Mouse (Mus musculus) kidney, adult 11 months (tissue): ENCODE measurements around the gene Scarb1.

Experiments used
- DNase-seq: peaks from one replicate; pipeline ENCODE4 v3.0.0; 2022

Scarb1 gene

DNA sequence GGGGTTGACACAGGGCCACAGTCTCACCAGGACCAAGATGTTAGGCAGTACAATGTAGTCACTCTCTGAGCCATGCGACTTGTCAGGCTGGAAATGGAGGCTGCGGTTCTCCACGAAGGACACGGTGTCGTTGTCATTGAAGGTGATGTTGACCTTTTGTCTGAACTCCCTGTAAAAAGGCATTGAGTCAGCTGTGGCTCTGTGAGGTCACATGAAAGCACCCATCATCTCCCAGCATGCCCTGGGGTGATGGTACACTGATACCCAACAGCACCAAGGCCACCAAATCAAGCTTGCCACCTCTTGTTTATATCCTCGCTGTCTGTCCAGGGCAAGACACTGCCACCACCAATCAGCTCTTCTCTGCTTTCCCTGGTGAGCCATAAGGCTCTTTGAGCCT lies 37.8 kb downstream of the Scarb1 start:
- no peak for DNase-seq

DNA sequence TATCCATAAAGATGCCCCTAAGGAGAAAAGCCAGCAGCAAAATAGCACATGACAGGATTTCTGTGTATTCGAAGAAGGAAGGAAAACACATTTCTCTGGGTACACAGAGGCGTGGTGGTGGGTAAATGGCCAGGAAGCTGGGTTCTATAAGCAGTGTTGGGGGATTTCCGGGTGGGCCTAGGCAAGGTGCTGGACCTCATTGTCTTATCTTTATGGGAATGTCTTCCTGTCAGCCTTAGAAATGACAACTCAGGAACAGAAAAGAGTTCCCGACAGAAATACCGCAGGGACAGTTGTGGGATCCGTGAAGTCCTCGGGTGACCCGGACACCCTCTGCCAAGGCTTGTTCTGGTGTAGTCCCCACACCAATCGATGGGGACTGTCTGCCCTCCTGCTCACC lies 42.7 kb downstream of the Scarb1 start:
- DNase-seq = no peak

DNA sequence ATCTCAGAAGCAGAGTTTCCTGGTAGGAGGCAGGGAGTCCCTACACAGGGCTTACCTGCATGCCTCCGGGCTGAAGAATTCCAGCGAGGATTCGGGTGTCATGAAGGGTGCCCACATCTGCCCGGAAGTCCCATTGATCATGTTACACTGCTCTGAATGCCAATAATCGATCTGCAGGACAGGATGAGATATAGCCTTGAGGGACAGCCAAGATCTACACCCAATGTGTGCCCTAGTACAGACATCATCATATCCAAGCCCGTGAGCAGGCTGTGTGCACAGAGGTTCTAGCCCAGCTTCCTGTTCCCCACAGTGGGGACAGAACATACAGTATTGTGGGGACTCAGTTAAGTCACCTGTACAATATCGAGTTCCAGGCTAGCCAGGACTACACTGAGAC lies 43.7 kb downstream of the Scarb1 start:
- DNase-seq = no peak

DNA sequence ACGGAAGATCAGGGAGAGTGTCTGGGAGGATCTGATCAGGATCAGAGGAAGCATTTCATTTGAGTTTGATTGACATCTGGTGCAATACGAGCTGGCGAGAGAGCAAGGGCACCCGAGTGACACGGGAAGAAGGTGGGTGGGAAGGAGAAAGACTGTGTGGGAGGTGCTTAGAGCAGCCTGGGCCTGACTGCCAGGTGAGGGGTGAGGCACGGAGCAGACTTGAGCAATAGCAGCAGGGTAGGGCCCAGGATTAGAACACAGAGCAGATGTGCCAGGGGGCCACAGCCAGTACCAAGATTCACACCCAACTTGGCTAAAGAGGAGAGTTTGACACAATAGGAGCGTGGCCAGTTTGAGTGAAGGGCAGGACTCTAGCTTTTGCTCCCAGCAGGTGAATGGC lies 47.9 kb downstream of the Scarb1 start:
- no peak for DNase-seq

DNA sequence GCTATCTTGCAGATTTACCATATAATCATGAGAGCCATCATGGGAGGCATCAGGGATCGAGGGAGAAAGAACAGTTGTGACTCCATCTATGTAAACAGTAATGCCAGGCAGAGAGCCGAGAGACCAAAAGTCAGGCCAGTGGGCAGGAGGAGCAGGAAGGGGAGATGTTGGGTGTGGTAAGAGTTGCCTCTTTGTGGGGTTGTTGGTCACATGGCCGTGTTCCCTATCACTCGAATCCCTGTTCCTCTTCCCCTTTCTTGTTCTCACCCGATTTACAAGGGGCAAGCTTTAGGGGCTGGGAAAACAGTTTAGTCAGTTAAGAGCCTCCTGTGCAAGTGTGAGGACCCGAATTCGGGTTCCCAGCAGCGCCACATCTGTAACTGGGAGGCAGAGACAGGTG lies 49.0 kb downstream of the Scarb1 start:
- DNase-seq = no peak

DNA sequence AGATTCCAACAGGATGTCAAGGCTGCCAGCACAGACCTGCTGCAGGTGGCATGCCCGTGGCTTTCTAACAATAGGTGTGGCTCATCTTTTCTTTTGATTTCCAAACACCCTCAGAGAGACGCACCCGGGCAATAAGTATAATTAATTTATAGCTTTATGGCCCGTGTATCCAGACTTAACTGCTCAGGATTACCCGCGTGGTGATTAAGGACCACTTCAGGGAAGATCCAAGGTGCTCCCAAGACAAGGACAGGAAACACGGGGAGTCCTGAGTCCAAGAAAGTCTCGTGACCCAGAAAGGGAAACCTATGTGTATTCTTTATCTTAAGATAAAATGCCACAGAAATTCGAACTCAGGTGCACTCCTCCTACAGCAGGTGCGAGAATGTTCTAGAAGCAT lies 49.5 kb downstream of the Scarb1 start:
- no peak for DNase-seq

DNA sequence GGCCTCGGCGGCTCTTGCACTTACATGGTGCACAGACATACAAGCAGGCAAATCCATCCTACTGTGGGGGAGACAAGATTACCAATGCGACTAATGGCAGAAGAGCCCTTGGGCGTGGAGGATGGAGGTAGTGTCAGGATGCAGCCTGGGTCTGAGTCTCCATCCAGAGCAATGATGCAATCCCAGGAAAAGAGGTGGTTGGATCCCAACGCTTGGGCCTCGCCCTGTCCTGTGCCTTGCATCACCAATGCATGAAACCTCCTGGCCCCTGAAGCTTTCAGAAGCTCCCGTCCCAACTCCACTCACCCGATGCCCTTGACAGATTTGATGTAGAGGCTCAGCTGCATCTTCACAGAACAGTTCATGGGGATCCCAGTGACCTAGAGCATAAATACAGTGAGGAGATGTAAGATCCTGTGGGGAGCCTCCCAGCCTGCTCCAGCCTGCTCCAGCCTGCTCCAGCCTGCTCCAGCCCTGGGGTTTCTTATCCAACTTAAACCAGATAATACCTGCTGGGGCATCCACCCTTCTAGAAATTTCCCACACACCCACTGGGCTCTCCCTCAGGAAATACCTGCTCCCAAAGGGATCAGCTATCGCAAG lies 53.7 kb downstream of the Scarb1 start:
- DNase-seq = no peak

DNA sequence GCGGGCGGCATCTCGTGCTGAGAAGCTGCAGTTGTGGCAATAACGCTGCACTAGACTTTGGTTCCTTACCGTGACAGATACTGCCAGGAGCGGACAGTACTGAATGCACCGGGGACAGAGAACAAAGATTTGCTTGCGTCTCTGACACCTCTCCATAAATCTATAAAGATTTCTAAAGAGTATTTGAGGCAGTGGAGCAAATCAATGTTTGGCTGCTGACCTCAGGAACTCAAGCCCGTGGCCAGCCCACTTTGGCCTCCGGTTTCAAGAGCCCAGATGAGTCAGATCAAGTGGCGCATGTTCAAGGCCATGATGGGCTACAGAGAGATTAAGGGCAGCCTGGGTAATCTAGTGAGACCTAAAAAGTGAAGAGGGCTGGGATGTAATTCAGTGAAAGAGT lies 54.8 kb downstream of the Scarb1 start:
- no peak for DNase-seq

DNA sequence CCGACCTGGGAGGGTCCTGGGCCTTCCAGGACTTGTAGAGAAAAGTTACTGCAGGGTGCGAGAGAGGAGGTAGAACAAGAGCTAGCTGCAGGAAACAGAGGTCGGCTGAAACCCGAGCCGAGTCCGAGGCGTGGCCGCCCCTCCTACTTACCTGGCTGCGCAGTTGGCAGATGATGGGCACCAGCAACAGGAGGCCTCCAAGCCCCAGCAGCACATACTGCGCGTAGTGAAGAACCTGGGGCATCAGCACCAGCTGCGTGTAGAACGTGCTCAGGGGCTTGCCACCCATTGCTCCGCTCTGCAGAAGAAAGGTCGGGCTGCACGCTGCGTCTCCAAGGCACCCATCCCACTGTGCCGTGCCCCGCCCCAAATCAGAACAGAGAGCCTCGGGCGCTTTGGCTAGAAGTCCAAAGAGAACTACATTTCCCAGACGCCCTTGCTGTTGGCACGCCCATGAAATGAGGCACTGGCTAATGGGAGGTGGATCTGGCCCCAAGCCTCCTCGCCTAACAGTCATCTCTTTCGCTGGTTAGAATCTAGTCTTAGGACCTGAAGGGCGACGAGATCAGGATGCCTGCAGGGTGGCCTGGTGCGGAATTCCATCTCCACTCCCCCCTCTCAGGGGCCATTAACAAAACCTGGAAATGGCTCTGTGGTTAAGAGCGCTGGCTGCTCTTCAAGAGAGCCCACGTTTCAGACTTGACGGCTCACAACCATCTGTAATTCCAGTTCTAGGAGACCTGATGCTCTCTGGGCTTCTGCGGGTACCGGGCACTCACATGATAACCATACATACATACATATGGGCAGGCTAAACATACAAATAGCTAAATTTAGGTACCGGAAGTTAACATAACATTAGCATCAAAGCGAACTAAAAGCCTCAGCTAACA lies 56.9 kb downstream of the Scarb1 start:
- DNase-seq = peak; percentile 41

DNA sequence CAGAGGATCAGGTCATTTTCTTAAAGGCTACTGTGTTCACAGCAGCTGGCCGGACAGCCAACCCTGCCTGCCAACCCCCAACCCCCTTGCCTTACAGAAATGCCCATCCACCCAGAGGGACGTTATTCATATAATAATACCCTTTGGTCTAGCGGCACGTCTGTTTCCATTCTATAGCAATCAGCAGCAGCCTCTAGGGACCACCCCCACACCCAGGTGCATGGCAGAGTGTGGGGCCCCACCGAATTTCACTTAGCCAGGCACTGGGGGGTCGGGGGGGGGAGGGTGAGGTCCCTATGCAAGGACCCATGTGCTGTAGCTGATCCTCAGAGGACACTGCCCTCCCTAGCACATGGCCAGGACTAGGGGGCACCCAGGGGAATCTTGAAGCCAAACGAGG lies 61.7 kb downstream of the Scarb1 start:
- no peak for DNase-seq

DNA sequence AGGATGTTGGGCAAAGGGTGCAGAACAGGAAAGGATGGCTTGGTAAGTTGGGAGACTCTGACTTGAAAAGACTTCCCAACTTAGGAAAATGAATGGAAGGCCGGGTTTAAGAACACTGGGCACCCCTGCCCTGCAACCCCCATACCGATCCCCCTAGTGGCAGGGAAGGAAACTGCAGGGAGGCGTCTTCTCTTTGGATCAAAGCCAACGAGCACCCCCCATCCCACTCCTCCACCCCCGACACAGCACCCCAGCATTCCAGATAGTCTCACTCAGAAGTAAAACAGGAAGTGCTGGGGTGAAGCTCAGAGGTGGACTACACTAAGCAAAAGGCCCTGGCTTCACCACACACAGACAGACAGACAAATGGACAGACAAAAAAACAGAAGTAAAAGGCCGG lies 62.6 kb downstream of the Scarb1 start:
- no peak for DNase-seq

DNA sequence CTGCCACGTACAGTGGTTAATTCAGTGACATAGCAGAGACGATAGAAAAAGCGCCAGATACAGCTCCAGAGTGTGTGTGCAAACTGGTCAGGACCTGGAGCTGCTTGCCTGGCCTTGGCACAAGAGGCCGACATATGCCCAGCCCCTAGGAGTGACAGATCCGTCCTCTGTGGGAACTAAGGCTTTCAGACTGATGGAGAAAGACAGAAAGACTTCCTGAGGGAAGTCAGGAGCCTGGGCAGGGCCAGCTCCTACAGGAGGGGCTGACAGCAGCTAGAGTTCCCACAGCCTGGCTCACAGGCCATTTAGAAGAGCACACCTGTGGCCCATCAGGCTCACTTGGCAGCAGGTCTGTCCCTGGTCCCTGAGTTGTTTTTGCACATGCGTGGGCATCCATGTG lies 63.6 kb downstream of the Scarb1 start:
- no peak for DNase-seq

DNA sequence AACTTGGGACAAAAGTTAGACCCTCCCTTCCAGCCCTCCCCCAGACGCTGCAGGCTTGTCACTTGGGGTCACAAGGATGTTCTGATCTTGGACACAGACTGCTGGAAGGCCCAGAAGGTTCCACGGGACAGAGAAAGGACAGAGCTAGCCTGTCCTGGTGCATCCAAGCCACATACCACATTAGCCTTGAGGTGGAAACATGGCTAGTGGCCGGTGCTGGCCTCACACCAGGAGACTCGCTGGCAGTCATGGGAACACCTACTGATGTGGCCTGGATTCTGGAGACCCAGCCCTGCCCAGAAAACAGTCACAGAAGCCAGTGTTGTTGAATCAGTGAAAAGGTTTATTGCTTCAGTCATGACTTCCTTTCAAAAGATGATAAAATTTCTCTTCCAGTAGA lies 64.1 kb downstream of the Scarb1 start:
- no peak for DNase-seq

DNA sequence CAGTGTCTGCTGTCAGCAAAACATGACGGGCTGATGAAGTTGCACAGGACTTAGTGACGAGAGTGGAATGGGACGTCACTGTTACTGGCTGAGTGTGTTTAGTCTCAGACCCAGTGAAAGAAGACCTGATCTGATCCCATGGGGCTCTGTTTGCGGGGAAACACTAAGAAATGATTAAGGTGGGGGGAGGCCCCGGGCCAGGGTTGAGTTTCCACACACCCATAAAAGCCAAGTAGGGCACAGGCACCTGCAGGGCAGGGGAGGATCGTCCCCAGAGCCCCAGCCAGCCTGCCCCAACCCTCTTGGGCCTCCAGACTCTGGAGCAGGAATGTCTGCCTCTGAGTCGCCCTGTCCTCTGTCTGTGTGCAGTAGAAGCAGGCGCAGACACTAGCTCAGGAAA lies 65.6 kb downstream of the Scarb1 start:
- DNase-seq = no peak

DNA sequence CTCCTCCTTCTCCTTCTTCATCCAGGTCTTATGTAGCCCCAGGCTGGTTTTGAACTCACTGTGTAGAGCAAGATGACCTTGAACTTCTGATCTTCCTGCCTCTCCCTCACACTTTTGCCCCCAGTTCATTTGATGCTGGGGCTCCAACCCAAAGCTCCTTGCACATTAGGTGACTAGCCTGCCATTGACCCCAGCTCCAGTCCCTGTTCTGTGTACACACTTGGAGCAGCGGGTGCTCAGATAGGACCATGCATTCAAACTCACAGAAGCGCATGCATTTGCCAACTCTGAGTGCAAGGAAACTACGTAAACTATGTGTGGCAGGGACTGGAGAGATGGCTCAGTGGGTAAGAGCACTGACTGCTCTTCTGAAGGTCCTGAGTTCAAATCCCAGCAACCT lies 66.1 kb downstream of the Scarb1 start:
- no peak for DNase-seq

DNA sequence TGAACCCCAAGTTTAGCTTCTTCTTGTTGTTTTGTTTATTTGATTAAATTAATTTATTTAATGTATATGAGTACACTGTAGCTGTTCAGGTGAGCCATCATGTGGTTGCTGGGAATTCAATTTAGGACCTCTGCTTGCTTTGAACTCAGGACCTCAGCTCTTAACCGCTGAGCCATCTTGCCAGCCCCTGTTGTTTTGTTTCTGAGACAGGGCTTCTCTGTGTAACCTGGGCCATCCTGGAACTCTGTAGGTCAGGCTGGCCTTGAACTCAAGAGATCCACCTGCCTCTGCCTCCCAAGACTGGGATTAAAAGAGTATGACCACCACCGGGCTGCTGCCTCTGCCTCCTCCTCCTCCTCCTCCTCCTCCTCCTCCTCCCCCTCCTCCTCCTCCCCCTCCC lies 66.7 kb downstream of the Scarb1 start:
- no peak for DNase-seq

DNA sequence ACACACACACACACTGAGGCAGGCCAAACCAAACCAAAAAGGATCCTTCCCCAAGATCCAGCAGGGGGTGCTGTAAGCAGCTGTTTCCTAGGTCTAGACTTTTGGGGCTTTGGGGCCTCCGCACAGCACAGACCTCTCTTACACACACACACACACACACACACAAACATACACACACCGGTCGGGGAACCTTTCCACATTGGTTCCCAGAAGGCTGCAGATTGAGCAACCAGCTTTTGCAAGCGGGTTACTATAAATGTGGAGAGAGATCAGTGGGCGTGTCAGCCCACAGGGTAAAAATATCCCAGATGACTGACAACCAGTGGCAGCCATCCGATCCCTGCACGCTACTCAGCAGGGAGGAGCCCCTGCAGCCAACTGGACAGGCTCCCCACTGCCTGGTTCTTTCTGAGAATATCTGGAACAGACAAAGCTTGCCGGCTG lies 67.2 kb downstream of the Scarb1 start:
- peak; percentile 28 for DNase-seq

DNA sequence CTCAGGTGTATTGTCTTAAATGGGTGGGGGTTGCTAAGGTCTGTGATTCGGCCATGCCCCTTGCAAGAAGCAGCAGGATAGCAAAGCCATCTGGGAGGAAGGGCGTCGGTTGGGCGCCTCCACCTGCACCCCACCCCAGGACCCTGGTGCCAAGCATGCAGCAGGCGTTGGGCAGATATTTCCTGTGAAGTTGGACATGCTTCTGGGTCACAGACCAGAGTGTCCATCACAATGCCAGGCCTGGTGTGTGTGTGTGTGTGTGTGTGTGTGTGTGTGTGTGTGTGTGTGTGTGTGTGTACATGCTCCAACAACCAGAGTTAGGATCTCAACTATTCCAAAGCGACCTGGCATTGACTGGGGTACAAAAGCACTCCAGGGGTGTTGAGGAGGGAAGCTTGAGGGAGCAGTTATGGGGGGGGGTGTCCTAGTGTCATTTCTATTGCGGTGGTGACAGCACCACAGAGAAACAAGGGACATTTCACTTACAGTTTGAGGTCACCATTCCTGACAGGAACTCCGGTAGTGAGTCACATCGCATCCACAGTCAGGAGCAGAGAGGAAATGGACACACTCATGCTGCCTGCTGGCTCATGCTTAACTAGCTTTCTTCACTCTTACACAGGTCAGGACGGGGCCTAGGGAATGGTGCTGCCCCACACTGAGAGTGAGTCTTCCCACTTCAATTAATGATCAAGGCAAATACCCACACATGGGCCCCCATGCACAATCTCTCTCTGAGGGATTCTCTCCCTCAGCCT lies 68.5 kb downstream of the Scarb1 start:
- no peak for DNase-seq

DNA sequence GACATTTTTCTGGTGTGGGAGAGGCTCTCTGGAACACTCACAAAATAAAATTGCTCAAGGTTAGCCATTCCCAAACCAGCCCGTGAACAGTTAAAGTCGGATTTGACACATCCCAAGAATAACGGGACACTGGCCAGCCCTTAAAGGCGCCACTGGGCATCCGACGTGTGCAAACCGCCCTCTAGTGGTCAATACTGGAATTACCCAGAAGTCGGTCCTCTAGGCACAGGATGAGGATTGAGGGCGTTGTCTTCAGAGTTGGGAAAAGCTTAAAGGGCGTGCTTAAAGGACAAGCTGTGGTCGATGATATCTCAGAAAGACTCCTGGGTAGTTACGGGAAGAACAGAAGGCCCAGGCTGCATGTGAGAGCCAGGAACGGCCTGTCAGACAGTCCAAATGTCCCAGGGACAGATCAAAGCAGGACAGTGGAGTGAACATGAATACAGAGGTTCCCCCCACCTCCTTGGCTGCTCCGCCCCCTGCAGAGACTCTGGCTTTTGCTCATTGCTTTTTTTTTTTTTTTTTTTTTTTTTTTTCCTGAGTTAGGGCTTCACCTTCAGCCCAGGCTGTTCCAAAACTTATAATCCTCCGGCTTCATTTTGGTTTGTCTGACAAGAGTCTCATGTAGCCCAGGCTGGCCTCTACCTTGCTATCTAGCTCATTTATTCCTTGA lies 69.2 kb downstream of the Scarb1 start:
- DNase-seq = peak; percentile 66

DNA sequence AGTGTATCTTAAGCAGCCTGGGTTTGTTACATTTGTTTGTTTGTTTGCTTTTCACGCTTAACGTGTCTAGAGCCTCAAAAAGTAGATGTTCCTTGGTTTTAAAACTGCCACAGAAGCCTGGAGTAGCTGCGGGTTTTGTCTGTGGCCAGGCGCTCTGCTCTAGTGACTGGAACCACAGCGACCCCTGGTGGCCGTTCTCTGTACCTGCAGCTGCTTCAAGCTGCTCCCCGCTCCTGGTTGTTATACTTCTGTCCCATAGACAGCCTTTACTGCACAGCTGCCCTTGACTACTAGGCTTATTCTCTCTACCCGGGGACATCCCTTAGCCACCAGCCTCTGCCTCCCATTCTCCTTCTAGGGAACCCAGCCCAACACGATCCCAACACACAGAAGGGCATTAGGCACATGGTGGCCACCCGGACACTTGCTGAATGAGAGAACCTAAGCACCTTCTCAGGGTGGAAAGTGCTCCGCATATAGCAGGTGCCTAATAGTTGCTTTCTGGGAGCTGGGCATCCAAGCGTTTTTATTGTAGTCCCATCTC lies 70.2 kb downstream of the Scarb1 start:
- DNase-seq = peak; percentile 39

DNA sequence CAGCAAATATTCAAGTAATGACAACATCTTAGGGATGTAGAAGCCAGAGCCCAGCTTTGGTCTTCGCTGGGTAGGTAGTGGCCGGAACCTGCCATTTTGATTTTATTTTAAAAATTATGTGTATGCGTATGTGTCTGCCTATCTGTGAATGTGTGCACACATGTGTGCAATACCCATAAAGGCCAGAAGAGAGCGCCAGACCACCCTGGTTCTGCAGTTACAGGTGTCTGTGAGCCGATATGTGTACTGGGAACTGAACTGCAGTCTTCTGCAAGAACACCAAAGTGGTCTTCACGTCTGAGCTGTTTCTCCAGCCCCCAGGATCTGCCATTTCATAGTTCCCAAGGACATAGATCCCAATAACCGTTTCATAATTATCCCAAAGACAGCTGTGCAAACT lies 71.1 kb downstream of the Scarb1 start:
- DNase-seq = no peak

DNA sequence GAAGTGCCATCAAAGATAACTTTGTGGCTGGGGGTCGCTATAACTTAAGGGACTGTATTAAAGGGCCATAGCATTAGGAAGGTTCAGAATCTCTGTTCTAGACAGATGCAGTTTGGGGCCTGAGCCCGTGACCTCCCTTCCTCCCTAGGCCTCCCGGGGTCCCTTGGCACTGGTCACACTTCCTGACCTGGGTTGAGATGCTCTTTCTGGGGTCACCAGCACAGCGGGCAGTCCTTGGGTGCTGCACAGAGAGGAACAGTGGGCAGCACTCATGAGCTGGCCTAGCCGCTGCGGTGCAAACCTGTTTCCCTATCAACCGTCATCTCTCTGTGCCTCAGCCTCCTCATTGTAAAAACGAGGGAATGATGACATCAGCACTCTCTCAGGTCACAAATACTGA lies 71.5 kb downstream of the Scarb1 start:
- no peak for DNase-seq
